Mouse (Mus musculus): ENCODE results near the gene Gys1.

GRCm38 (mm10) chr7:45433835-45434202 lies 825 bp upstream of the Gys1 start:
- TF ChIP-seq CTCF (IDR thresholded peaks at IDR 0.05; ENCODE audit: low read depth) = no peak
- TF ChIP-seq EP300 (IDR thresholded peaks at IDR 0.05; ENCODE audit: low read depth) = no peak
